Mouse (Mus musculus): ENCODE results near the gene Amh.

Amh gene

DNA sequence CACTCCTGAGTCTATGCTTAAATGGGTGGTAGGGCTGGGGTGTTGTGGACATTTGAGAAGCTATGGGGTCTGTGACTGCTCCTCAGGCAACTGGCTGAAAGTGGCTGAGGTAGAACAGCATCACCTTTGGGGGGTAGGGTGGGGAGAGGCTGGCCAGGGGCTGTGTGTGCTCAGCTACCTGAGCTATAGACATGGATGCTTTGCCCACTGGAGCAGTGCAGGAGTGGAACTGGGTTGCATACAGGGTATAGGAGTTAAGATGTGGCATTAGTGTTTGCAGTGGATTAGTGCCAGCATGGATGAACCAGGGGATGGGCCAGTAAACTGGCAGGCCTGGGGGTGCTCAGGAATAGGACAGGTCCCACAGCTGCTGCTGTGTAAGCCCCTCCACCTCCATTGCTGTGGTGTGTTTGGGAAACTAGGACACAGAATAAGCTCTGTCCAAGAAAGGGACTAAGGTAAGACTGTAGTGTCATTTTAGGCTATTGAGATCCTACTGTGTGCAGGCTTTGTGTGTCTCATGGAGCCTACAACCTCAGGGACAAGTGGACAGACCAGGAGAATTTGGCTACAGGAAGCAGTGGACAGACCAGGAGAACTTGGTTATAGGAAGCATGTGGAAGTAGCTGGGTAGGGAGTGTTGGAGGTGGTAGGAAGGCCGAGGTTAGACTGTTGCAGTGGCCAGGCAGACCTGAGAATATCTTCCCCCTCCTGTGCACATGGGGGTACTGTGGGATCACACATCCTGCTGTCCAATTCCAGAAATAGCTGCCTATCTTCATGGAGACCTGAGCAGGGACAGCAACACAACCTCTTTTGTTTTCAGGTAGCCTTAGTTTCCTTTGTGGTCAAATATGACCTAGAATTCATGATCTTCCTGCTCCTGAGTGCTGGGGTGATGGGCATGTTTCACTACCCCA lies 24.6 kb downstream of the Amh start:
- no peak for DNase-seq

DNA sequence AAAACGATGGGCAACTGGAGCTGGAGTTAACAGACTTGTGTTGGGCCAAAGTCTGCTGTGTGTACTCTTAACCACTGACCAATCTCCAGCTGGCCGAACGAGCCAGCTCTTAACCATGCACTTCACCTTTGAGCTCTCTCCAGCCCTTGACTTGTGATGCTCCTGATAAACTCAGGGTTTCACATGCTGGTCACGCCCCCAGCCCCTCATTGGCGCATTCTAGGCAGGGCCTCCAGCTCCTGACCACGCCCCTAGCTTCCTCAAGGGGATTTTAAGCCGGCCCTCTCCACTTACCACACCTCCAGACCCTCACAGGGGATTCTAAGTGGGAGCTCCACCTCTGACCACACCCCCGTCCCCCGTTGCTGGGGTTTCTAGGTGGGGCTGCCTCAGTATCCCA lies 26.1 kb downstream of the Amh start:
- no peak for DNase-seq

DNA sequence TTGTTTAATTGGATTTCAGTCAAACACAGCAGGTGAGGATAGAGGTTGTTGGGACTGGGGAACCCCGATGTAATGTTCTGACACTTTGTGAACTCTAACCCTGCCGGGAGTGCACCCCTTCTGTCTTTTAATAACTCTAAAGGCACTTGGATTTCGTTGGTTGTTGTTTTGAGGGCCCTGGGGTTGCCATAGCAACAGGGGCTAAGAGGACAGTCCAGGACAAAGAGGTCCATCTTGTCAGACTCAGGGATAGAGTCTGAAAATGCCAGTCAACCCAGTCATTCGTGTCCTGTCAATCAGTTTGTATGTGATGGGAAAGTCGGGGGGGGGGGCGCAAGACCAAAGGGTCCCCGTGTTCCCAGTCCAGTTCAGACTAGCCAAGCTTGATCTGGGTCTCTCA lies 27.8 kb downstream of the Amh start:
- no peak for DNase-seq

GRCm38 (mm10) chr10:80835617-80836016 lies 30.6 kb downstream of the Amh start:
- no peak for DNase-seq

- DNase-seq, result peak; percentile 57
Observed at GRCm38 (mm10) chr10:80836949-80837379, 31.9 kb downstream of the Amh start.

DNA sequence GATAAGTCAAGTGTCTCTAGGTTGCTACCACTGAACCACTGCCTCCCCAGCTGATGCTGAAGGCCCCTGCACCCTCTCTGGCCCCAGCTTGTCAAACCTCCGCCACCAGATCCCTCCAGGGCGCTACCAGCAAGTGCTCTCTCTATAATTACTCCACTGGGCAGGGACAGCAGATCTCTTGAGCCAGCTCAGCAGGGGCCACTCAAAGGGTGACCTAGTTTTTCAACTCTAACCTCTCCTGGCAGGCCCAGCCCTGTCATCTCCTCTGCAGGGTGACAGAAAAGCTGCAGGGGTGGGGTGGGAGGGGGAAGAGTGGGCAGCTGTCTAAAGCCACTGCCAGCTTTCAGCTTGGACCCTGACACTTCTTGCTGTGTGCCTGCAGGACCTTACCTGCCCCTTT lies 32.8 kb downstream of the Amh start:
- DNase-seq, result peak; percentile 64

DNA sequence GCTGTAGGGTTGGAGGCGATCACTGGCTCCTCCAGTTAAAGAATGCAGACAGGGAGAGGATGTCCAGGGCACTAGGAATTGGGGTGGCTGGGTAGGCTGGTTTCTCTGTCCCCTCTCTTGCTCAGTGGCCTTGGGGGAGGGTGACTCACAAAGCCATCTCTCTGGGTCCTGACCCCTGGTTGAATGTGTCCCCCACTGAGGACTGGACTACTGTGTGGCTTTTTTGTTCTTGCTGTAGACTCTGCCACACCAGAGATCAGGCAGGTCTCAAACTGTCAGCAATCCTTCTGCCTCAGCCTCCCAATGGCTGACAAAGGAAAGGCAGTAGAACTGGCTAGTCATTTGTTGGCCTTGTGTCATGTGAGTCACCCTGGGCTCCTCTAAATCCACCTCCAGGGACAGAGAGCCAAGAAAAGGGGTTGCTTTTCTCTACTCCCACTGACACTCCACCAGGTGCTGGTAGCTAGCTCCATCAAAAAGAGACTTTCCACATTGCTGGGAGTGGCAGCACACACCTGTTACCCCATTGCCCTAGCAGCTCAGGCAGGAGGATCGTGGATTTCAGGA lies 33.4 kb downstream of the Amh start:
- peak; percentile 41 for DNase-seq

DNA sequence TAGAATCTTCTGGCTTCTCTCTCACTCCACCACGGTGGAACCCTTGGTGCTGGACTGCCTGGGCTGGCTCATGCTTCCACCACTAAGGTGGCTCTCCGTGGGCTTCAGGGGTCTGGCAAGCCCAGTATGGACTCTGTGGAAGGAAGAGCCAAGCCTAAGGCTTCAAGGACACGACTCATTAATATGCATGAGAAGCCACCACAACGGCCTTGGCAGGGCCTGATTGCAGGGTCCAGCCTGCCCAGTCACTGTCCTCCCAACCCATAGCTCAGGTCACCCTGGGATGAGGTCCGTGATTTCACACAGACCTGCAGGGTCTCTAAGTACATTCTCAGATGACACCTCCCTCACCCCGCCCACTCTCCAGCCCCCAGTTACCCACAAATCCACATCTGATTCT lies 34.8 kb downstream of the Amh start:
- no peak for DNase-seq

DNA sequence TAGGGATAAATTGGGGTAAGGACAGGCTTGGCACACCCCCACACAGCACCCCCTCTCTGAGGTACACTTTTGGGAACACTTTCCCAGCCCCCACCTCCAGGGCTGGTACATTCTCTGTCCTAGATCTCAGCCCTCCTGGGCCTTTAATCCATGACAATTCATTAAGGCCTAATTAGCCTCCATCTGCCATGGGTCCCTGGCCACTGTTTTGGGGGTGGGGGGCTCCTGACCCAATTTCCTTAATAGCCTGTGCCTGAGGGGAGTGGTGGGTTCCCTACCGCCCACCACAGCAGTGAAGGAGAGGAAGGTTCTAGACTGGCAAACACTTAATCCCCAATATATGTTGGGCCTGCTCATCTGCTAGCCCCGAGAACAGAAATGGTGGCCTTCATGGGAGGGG lies 36.6 kb downstream of the Amh start:
- DNase-seq, result peak; percentile 33

GRCm38 (mm10) chr10:80842334-80842733 lies 37.3 kb downstream of the Amh start:
- peak; percentile 36 for DNase-seq

GRCm38 (mm10) chr10:80843087-80843930 lies 38.3 kb downstream of the Amh start:
- no peak for DNase-seq

DNA sequence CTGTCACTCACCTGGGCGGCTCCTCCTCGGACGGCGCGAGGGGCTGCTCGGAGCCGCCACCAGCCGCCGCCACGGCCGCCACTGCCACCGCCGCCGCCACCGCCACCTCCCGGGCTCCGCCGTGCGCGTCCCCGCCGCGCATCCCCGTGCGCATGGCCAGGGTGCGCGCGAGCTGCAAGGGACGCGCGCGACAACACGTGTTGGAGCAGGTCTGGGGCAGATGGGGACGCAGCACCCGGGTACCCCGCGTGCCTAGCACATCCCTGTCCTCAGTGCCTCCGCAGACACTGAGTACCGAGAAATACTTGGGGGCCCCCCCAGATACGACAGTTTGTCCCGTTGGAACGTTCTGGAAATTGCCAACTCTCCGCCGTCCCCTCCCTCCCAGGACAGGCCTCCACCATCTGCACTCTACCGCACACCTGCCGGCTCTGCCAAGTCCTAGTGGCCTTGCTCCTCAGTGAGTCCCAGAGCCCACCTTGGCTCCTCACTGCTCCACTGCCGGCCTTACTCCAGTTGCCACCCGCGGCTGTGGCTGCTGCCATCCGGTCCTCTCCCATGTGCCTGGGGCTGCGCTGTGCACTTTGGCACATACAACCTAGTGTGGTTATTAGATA lies 39.0 kb downstream of the Amh start, which contains the start of gene Lingo3:
Gene Lingo3, minus strand, starts transcription at position 109 of the 617 bp plus-strand sequence.
- DNase-seq, result peak; percentile 77

DNA sequence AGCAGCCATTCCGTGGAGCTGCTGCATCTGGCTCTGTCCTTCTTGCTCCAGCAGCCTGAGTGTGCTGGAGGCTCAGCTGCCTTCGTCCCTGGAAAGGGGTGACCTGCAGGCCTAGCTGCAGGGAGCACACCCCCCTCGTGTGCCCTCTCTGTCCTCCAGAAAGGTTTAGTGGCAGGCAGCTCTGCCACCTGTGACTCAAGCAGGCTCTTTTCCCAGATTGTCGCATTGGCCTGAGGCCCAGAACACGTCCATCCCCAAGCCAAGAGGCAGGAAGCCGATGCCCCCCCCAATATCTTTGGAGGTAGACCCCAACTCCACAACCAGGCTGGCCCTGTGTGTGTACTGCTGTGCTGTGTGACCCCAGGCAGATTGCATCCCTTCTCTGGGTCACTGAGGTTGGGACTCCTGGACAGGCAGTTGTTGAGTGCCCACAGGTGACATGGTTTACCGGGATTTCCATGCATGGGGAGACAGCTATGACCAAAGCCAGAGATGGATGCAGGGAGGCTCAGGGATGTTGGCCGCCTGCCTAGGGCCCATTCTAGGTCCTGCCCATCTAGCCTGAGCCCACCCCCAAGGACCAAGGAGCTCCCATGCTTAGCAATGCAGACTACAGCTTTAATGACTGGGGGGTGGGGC lies 40.1 kb downstream of the Amh start:
- DNase-seq, result no peak

- no peak for DNase-seq
Observed at GRCm38 (mm10) chr10:80845732-80846131, 40.7 kb downstream of the Amh start.

GRCm38 (mm10) chr10:80848571-80848970 lies 43.5 kb downstream of the Amh start:
- no peak for DNase-seq

GRCm38 (mm10) chr10:80854913-80855748 lies 50.1 kb downstream of the Amh start, which contains the start of the genes Lsm7 and Sppl2b:
Gene Lsm7, minus strand, starts transcription at chr10:80855209.
Gene Sppl2b, plus strand, starts transcription at chr10:80855275.
- peak; percentile 99 for DNase-seq

DNA sequence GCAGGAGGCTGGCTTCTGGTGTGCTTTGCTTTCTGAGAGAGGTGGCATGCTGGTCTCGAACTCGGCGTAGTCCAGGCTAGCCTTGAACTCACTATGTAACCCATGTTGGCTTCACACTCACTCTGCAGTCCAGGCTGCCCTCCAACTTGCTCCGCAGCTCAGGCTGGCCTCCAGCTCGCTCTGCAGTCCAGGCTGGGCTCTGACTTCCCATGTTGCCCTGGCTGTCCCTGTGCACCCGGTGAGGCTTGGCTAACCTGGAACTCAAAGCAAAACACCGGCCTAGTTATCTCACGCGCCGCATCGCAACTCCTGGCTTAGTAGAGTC lies 50.7 kb downstream of the Amh start:
- DNase-seq, result peak; percentile 58

- no peak for DNase-seq
Observed at GRCm38 (mm10) chr10:80856267-80856666, 51.2 kb downstream of the Amh start.

DNA sequence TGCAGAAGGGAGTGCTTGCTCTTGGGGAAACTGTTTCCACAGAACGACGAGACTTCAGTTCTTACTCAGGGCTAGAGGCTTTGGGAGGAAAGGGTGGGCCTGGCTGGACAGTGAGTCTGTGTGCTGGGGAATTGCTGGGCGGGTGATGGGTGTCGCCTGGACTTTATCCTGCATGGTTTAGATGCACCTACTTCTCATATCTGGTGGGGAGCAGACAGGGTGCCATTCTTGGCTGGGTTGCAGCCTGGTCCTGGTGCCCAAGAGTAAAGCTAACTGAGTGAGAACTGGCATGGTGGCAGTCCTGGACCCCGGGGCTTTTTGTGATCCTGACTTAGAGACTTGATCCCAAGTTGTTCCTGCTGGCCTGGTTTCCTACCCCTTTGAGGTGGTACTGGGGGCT lies 51.9 kb downstream of the Amh start:
- DNase-seq, result no peak
